Mouse (Mus musculus) ovary, adult 2 months (tissue): ENCODE measurements around the gene Emb. TPM values are rescaled to one million over a fixed set of nuclear protein-coding genes. Genes with fewer than 3 reads are reported as not detected.

Experiments
- polyA plus RNA-seq: library from polyadenylated mRNA; depleted of rRNA; stranded (reverse); fragments of >200 nt; gene quantifications from 2 replicates; pipeline ENCODE4 v1.2.3, GENCODE M21; 2012; rRNA removed

Gene Emb
- 95.3 and 99.9 TPM in 2 replicates for polyA plus RNA-seq

GRCm38 (mm10) chr13:117208236-117208635 is at the start of gene Emb:
TSS of gene Emb (plus strand) at chr13:117208536.

DNA sequence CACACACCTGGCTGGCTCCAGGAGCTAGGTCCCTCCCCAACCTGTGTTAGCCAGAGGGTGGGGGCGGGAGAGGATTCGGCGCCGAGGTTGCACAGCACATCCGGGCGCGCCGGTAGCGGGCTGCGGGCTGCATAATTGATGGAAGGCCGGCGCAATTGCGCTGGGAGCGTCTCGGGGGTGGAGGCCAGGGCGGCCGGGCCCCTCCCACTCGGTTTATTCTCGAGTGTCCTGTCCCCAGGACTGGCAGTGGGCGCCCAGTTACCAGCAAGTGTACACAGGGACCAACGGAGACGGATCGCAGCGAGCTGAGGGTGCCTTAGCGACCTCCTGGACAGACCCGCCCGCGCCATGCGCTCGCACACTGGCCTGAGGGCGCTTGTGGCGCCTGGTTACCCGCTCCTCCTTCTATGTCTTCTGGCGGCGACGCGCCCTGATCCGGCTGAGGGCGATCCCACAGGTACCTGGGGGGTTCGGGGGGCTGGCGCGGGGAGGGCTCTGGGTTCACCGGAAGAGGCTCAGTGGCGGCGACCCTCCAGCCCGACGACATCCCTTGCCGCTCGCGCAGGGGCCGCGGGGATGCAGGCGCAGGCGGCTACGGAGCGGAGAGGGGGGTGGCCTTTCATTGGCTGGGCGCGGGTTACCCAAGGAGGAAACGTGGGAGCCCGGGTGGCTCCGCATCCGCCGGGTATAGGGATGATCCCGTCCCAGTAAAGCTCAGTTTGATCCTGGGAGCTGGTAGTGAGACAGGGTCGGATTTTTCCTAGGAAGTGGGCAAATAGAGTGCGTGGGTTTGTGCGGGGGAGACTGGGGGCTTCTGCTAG is 12.4 kb downstream of the Emb start, which contains the start of gene Gm17509:
Gm17509 (minus strand) TSS at position 575 of the 821 bp plus-strand sequence.

Other genes starting within 250 kb of the Emb start
- 10.2 and 13.0 TPM in 2 replicates for gene Parp8, start 183.0 kb upstream of the Emb start, polyA plus RNA-seq
- gene Gm17509, start 12.5 kb downstream of the Emb start, polyA plus RNA-seq: 0.37 TPM in 1 of 2 replicates, not detected in the other